Mouse (Mus musculus) neural tube, postnatal 0 days (tissue): ENCODE measurements around the gene Olfr1419. TPM values are rescaled to one million over a fixed set of nuclear protein-coding genes. Genes with fewer than 3 reads are reported as not detected.
A peak's percentile ranks its signal among the peaks of the same experiment; 100 is the strongest.

Experiments used
- microRNA-seq: library from miRNA; unstranded; fragments of <30 nt; microRNA quantifications from one replicate; pipeline ENCODE4, GENCODE M21; 2016
- polyA plus RNA-seq: library from polyadenylated mRNA; unstranded; fragments of >200 nt; fragmentation: Nextera tagmentation; extraction: Ambion mirVana; gene quantifications from 2 replicates; pipeline ENCODE4 v1.2.1, GENCODE M21; 2015

Olfr1419 gene
- polyA plus RNA-seq: not detected in 2 replicates

GRCm38 (mm10) chr19:11875006-11875405, at the start of gene Olfr1419:
Gene Olfr1419 (minus strand): TSS chr19:11875106.

DNA sequence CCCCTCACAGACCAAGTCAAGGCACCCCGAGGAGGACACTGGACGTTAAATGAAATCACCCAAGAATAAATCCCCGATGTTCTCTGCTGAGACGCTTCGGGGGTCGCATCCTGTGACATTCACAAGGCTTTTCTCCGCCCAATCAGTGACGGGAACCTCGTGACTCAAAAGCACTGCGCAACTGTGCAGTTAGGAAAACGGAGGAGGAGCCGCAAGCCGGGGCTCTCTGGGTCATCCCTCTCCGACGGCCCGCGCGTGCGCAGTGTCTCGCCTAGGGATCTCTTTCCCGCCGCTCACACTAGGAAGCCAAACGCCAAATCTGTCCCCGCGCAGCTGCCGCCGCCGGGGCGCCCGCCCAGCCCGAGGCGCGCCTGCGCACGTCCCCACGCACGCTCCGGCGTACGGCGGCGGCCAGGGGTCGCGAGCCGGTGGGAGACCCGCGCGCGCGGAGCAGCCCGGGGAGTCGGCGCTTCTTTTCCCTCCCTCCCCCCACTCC, 37.2 kb upstream of the Olfr1419 start, which contains the start of gene Patl1:
Gene Patl1 (plus strand): TSS at position 363 of the 496 bp plus-strand sequence.

DNA sequence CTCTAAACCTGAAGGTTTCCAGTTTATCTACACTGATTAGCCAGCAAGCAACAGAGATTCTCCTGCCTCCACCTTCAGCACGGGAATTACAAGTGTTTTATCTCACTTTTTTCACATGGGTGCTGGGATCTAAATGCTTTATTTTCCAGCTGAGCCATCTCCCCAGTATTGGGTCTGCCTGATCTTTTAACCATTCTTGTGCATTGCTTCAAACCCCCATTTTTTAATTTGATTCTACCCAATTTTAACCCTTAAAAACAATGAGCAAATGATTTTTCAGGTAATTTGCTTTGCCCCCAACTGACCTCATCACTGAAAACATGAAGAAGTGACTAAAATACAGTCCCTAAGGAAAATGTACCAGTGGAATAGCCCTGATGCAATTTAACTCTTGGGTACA, 11.4 kb upstream of the Olfr1419 start, which contains the start of gene Olfr1420:
Gene Olfr1420 (plus strand): TSS at position 301 of the 400 bp plus-strand sequence.

GRCm38 (mm10) chr19:11860966-11861365, 13.9 kb downstream of the Olfr1419 start, which contains the start of gene Olfr1418:
Gene Olfr1418 (minus strand): TSS chr19:11861066.

DNA sequence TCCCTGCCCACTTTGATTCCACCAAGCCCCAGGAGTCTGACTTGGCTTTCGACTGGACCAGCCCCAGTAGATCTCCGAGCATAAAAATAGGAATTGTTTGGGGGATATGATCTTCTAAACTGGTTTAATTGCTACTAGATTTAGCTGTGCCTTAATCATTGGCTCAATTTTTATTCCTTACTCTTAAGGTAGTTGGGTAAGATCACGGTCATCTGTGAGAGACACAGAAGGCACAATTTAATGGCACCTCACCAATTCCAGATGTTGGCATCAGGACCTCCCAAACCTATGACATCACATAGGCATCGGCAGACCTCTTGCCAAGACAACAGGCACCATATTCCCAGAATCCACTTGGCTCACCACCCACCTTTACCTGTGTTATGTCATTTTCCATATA, 35.8 kb downstream of the Olfr1419 start, which contains the start of gene Olfr1417:
Gene Olfr1417 (minus strand): TSS at position 101 of the 400 bp plus-strand sequence.

DNA sequence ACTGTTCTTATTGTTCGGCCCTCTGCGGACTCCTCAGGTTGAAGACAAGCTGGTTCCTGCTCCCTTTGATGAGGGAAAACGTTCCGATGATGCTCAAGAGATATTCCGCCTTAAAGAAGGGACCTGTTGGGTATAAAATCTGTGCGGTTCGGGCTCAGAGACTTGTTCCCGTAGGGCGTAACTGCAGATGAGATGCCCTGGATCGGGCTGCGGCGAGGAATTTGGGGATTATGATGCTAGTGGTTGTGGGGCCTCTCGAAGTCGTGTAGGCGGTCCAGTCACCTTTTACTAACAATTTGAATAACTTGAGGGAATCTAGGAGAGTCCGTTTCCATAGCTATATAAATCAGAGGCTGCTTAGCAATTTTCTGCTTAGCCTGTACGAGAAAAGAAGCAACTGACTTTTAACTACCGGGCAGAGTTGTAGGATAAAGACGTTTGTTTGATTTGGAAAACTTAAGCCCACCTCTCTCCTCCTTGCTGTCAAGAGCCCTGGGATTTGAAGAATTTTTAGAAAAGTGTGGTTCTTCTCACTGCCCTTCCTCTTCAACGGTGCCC, 55.7 kb downstream of the Olfr1419 start, which contains the start of gene Stx3:
Gene Stx3 (minus strand): TSS at position 261 of the 558 bp plus-strand sequence.

Small RNA genes within 50 kb of the gene (microRNA-seq; reads per million reads assigned to microRNA genes)
- 10.7 reads per million, percentile 22 among the genes with 10 or more reads in this experiment for gene Mir6994

Other genes with a start within 250 kb of the Olfr1419 start
- gene Ms4a3, start 234.3 kb downstream of the Olfr1419 start, polyA plus RNA-seq: 0.15 and 0.70 TPM in 2 replicates
- not detected in 2 replicates for gene Oosp2, start 214.5 kb downstream of the Olfr1419 start, polyA plus RNA-seq
- gene Oosp1, start 184.0 kb downstream of the Olfr1419 start, polyA plus RNA-seq: not detected in 2 replicates
- not detected in 2 replicates for gene Oosp3, start 178.1 kb downstream of the Olfr1419 start, polyA plus RNA-seq
- gene Gif, start 127.6 kb downstream of the Olfr1419 start, polyA plus RNA-seq: not detected in 2 replicates
- 56.0 and 56.6 TPM in 2 replicates for gene Mrpl16, start 104.7 kb downstream of the Olfr1419 start, polyA plus RNA-seq
- 13.8 and 16.3 TPM in 2 replicates for gene Stx3, start 55.7 kb downstream of the Olfr1419 start, polyA plus RNA-seq
- not detected in 2 replicates for gene Olfr1417, start 35.9 kb downstream of the Olfr1419 start, polyA plus RNA-seq
- gene Olfr1418, start 14.0 kb downstream of the Olfr1419 start, polyA plus RNA-seq: not detected in 2 replicates
- 0.17 TPM in 1 of 2 replicates, not detected in the other for gene Olfr1420, start 11.5 kb upstream of the Olfr1419 start, polyA plus RNA-seq
- gene Patl1, start 37.3 kb upstream of the Olfr1419 start, polyA plus RNA-seq: 8.6 and 11.9 TPM in 2 replicates
- 3.9 and 4.6 TPM in 2 replicates for gene Osbp, start 90.8 kb upstream of the Olfr1419 start, polyA plus RNA-seq
- gene Olfr1423, start 166.2 kb upstream of the Olfr1419 start, polyA plus RNA-seq: not detected in 2 replicates
- not detected in 2 replicates for gene Olfr1424, start 187.6 kb upstream of the Olfr1419 start, polyA plus RNA-seq
- not detected in 2 replicates for gene Olfr1425, start 202.6 kb upstream of the Olfr1419 start, polyA plus RNA-seq
- gene Olfr1426, start 216.9 kb upstream of the Olfr1419 start, polyA plus RNA-seq: not detected in 2 replicates
- not detected in 2 replicates for gene Olfr1427, start 228.2 kb upstream of the Olfr1419 start, polyA plus RNA-seq
- gene Olfr1428, start 240.8 kb upstream of the Olfr1419 start, polyA plus RNA-seq: not detected in 2 replicates
- not detected in 2 replicates for gene Olfr76, start 248.1 kb upstream of the Olfr1419 start, polyA plus RNA-seq